Mouse (Mus musculus) MEL (cell line): Measurements from ENCODE around the gene Wnt6. TPM values are rescaled to one million over a fixed set of nuclear protein-coding genes. Genes with fewer than 3 reads are reported as not detected.
A peak's percentile ranks its signal among the peaks of the same experiment; 100 is the strongest.

Experiments
- DNase-seq: peaks from one replicate; pipeline ENCODE4 v3.0.0; 2011; ENCODE audit warnings: low read depth, low spot score
- H3K27ac ChIP-seq: 2 replicates; pipeline ENCODE4 v1.5.1; 2012; ENCODE audit warnings: low read depth, mild to moderate bottlenecking, control low read depth, low read length, moderate library complexity; ENCODE audit not compliant: control insufficient read depth
- H3K27me3 ChIP-seq, 2 experiments: fragments of 150-350 bp in 1 of 2; sonication (generic) in 1 of 2; 2 replicates each; pipeline ENCODE4 v1.6.1; 2012; ENCODE audit warnings: low read length in 2 of 2, mild to moderate bottlenecking in 2 of 2, improper control_type of control experiment in 1 of 2, moderate library complexity in 1 of 2; ENCODE audit not compliant: insufficient read depth in 2 of 2, control insufficient read depth in 1 of 2
- H3K36me3 ChIP-seq, 2 experiments: 2 replicates each; pipeline ENCODE4 v1.6.1; 2012 to 2014; ENCODE audit warnings: low read length in 2 of 2, improper control_type of control experiment in 1 of 2, inconsistent platforms in 1 of 2, mild to moderate bottlenecking in 1 of 2; ENCODE audit not compliant: insufficient read depth in 2 of 2, control insufficient read depth in 1 of 2
- H3K4me1 ChIP-seq, 2 experiments: fragments of 150-350 bp in 1 of 2; sonication (generic) in 1 of 2; 2 replicates each; pipeline ENCODE4 v1.6.1; 2012; ENCODE audit warnings: low read length in 2 of 2, improper control_type of control experiment in 1 of 2, mild to moderate bottlenecking in 1 of 2; ENCODE audit not compliant: insufficient read depth in 2 of 2, control insufficient read depth in 1 of 2
- H3K4me3 ChIP-seq, 2 experiments: fragments of 150-350 bp in 1 of 2; sonication (generic) in 1 of 2; 2 replicates each; pipeline ENCODE4 v1.5.1; 2012; ENCODE audit warnings: low read depth in 2 of 2, low read length in 2 of 2, mild to moderate bottlenecking in 2 of 2, moderate library complexity in 2 of 2, control low read depth in 1 of 2, improper control_type of control experiment in 1 of 2; ENCODE audit not compliant: control insufficient read depth in 1 of 2, insufficient read depth in 1 of 2
- H3K79me2 ChIP-seq: 2 replicates; pipeline ENCODE4 v1.6.1; 2012; ENCODE audit warnings: mild to moderate bottlenecking, low read length, moderate library complexity; ENCODE audit not compliant: control insufficient read depth, poor library complexity, insufficient read depth
- H3K9ac ChIP-seq: 2 replicates; pipeline ENCODE4 v1.6.1; 2012; ENCODE audit warnings: low read depth, mild to moderate bottlenecking, control low read depth, low read length, moderate library complexity; ENCODE audit not compliant: control insufficient read depth, poor library complexity, severe bottlenecking
- H3K9me3 ChIP-seq: fragments of 150-350 bp; sonication (generic); replicated peaks from 2 replicates; pipeline ENCODE4 v1.6.1; 2012; ENCODE audit warnings: mild to moderate bottlenecking, low read length, improper control_type of control experiment, moderate library complexity; ENCODE audit not compliant: insufficient read depth
- BHLHE40 ChIP-seq: IDR thresholded peaks from 2 replicates; pipeline ENCODE4 v1.6.1; 2012; ENCODE audit warnings: low read depth, mild to moderate bottlenecking, inconsistent platforms, low read length, improper control_type of control experiment, borderline replicate concordance
- CTCF ChIP-seq, 3 experiments: IDR thresholded peaks in 2 of 3; conservative IDR thresholded peaks in 1 of 3; 2 replicates each; pipeline ENCODE4 v1.5.1; 2011 to 2012; ENCODE audit warnings: low read length in 3 of 3, low read depth in 2 of 3, mild to moderate bottlenecking in 2 of 3, improper control_type of control experiment in 1 of 3, inconsistent platforms in 1 of 3, mixed read lengths in 1 of 3, moderate library complexity in 1 of 3; ENCODE audit not compliant: control insufficient read depth in 1 of 3, insufficient read depth in 1 of 3, poor library complexity in 1 of 3, severe bottlenecking in 1 of 3
- ELF1 ChIP-seq: IDR thresholded peaks from 2 replicates; pipeline ENCODE4 v1.6.1; 2014; ENCODE audit warnings: low read depth, mild to moderate bottlenecking, inconsistent platforms, low read length, improper control_type of control experiment, moderate library complexity
- GABPA ChIP-seq: IDR thresholded peaks from 2 replicates; pipeline ENCODE4 v1.6.1; 2012; ENCODE audit warnings: low read depth, mild to moderate bottlenecking, inconsistent platforms, low read length, improper control_type of control experiment, moderate library complexity
- GATA1 ChIP-seq: IDR thresholded peaks from 2 replicates; pipeline ENCODE4 v1.6.1; 2011; ENCODE audit warnings: low read depth, low read length, improper control_type of control experiment
- HCFC1 ChIP-seq: IDR thresholded peaks from 2 replicates; pipeline ENCODE4 v1.6.1; 2012; ENCODE audit warnings: low read depth, mild to moderate bottlenecking, inconsistent platforms, low read length, improper control_type of control experiment, moderate library complexity
- MAFK ChIP-seq: IDR thresholded peaks from 2 replicates; pipeline ENCODE4 v1.6.1; 2011; ENCODE audit warnings: low read depth, mild to moderate bottlenecking, low read length, improper control_type of control experiment, borderline replicate concordance
- MXI1 ChIP-seq: IDR thresholded peaks from 2 replicates; pipeline ENCODE4 v1.6.1; 2011; ENCODE audit warnings: mild to moderate bottlenecking, low read depth, low read length, improper control_type of control experiment
- RAD21 ChIP-seq: IDR thresholded peaks from 2 replicates; pipeline ENCODE4 v1.6.1; 2011; ENCODE audit warnings: mild to moderate bottlenecking, low read depth, low read length, improper control_type of control experiment
- SIN3A ChIP-seq: IDR thresholded peaks from 2 replicates; pipeline ENCODE4 v1.6.1; 2012; ENCODE audit warnings: low read length, improper control_type of control experiment, inconsistent platforms
- TBP ChIP-seq: IDR thresholded peaks from 2 replicates; pipeline ENCODE4 v1.8.0; 2011; ENCODE audit warnings: low read depth, low read length, improper control_type of control experiment
- USF1 ChIP-seq: IDR thresholded peaks from 2 replicates; pipeline ENCODE4 v1.6.1; 2014; ENCODE audit warnings: low read depth, mild to moderate bottlenecking, inconsistent platforms, low read length, improper control_type of control experiment, moderate library complexity
- ZKSCAN1 ChIP-seq: IDR thresholded peaks from 2 replicates; pipeline ENCODE4 v1.6.1; 2012; ENCODE audit warnings: low read depth, mild to moderate bottlenecking, inconsistent platforms, low read length, improper control_type of control experiment, moderate library complexity
- polyA plus RNA-seq, 2 experiments: library from polyadenylated mRNA; stranded (reverse) in 1 of 2; unstranded in 1 of 2; fragments of >175 nt in 1 of 2; fragments of >200 nt in 1 of 2; gene quantifications; 2 replicates each; pipeline versions ENCODE4 v1.2.1 to v1.2.4; 2012; ENCODE audit warnings: low replicate concordance in 2 of 2, low read depth in 1 of 2; ENCODE audit not compliant: insufficient read length in 2 of 2, insufficient read depth in 1 of 2, missing spikeins in 1 of 2
- total RNA-seq: library from RNA; depleted of rRNA; stranded (reverse); fragments of 300-350 nt; gene quantifications from 2 replicates; pipeline ENCODE4 v1.2.3, GENCODE M21; 2012

Gene Wnt6
- total and polyA plus RNA-seq, 3 experiments: not detected

GRCm38 (mm10) chr1:74752150-74752549 is 19.5 kb upstream of the Wnt6 start:
- Histone ChIP-seq H3K27me3 (peaks cover 0 to 2% of the 10 kb centered on the region in 2 experiments; a peak in 2 of 4 replicates), H3K27ac (no peak overlapping the region), H3K9ac (no peak overlapping the region), H3K4me3 (no peak overlapping the region), H3K9me3 (no peaks in the 10 kb centered on the region), H3K79me2 (no peaks in the 10 kb centered on the region), H3K36me3 (no peaks in the 10 kb centered on the region), H3K4me1 (no peaks in the 10 kb centered on the region)
- no peak for TF ChIP-seq TBP
- no peak for TF ChIP-seq BHLHE40
- TF ChIP-seq MXI1: no peak
- TF ChIP-seq MAFK: no peak
- TF ChIP-seq ELF1: no peak
- TF ChIP-seq GABPA: no peak
- TF ChIP-seq HCFC1: no peak
- DNase-seq: no peak

GRCm38 (mm10) chr1:74752833-74753232 is 18.9 kb upstream of the Wnt6 start:
- Histone ChIP-seq H3K4me3 (no peak overlapping the region), H3K79me2 (no peaks in the 10 kb centered on the region), H3K9ac (no peak overlapping the region)
- TF ChIP-seq USF1: peak; percentile 46; the same call in 1 of the 2 replicates
- no peak for TF ChIP-seq HCFC1
- TF ChIP-seq, all 39 proteins: peak for 1
- H3K27me3 ChIP-seq: no peaks in the 10 kb centered on the region; a peak in 1 of 4 replicates
- no peaks in the 10 kb centered on the region for H3K36me3 ChIP-seq
- no peak overlapping the region for H3K27ac ChIP-seq
- no peaks in the 10 kb centered on the region for H3K9me3 ChIP-seq
- no peak for DNase-seq
- H3K4me1 ChIP-seq: no peaks in the 10 kb centered on the region

GRCm38 (mm10) chr1:74753266-74753974 is 18.3 kb upstream of the Wnt6 start:
- no peaks in the 10 kb centered on the region for H3K79me2 ChIP-seq
- DNase-seq: no peak
- no peak for TF ChIP-seq RAD21
- TF ChIP-seq SIN3A: no peak
- TF ChIP-seq GATA1: no peak
- no peak for TF ChIP-seq ZKSCAN1
- TF ChIP-seq CTCF (IDR thresholded peaks at IDR 0.05 in 2 of 3, conservative IDR thresholded peaks at IDR 0.05 in 1 of 3; ENCODE audit: control insufficient read depth in 1 of 3, insufficient read depth in 1 of 3, low read depth in 2 of 3, low read length in 3 of 3, poor library complexity in 1 of 3, severe bottlenecking in 1 of 3): no peak
- no peak for TF ChIP-seq GABPA
- H3K27me3 ChIP-seq: no peaks in the 10 kb centered on the region; a peak in 1 of 4 replicates
- no peak overlapping the region for H3K4me3 ChIP-seq
- no peak overlapping the region for H3K27ac ChIP-seq
- no peak overlapping the region for H3K9ac ChIP-seq
- H3K4me1 ChIP-seq: no peaks in the 10 kb centered on the region
- H3K9me3 ChIP-seq: no peaks in the 10 kb centered on the region
- H3K36me3 ChIP-seq: no peaks in the 10 kb centered on the region
